Comparison of ENCODE assay signal across 9 mouse cellular contexts in the genomic region with DNA sequence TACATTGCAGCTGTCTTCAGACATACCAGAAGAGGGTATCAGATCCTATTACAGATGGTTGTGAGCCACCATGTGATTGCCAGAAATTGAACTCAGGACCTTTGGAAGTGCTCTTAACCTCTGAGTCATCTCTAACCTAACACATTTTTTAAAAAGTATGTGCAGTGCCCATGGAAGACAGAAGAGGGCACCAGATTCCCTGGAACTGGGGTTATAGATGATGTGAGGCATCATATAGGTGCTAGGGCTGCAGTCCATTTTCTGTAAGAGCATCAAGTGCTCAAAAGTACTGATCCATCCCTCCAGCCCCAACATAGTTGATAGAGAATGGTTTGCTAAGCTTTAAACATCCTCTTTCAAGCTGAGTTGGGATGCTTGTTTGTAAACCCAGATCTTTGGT. TPM values are rescaled to one million over a fixed set of nuclear protein-coding genes. Genes with fewer than 3 reads are reported as not detected.
DNase-seq lines count a peak whose midpoint lies in the region; ATAC-seq and TF ChIP-seq lines count a peak whose summit lies in the region.
"Had no signal": no experiment of that assay in that cellular context is flagged by ENCODE, and none has a peak within 500 bp of the region (broad histone marks: within the 10 kb centered on the region; RNA-seq: fewer than 3 reads in every experiment).

No protein-coding gene starts in this region.

- H3K27ac ChIP-seq in kidney, embryonic 16.5 days (ENCODE audit: low read length), result no peak overlapping the region
- H3K27ac ChIP-seq: neural tube, embryonic 13.5 days had no signal

- H3K9me3 ChIP-seq in kidney, embryonic 16.5 days (ENCODE audit: low read length), result no peaks in the 10 kb centered on the region
- 0 out of 2 replicates have a peak, but pooled peaks cover 3% of the 10 kb centered on the region for H3K9me3 ChIP-seq in G1E (replicated peaks)
- H3K9me3 ChIP-seq: neural tube, embryonic 13.5 days had no signal

- H3K36me3 ChIP-seq in kidney, embryonic 16.5 days (ENCODE audit: insufficient read depth, low read length), result no peaks in the 10 kb centered on the region
- H3K36me3 ChIP-seq in G1E (replicated peaks), result peaks cover 6% of the 10 kb centered on the region
- H3K36me3 ChIP-seq: neural tube, embryonic 13.5 days had no signal

- no peak overlapping the region for H3K9ac ChIP-seq in kidney, embryonic 16.5 days (replicated peaks; ENCODE audit: low read length)
- H3K9ac ChIP-seq: neural tube, embryonic 13.5 days had no signal

- H3K4me1 ChIP-seq in kidney, embryonic 16.5 days (ENCODE audit: insufficient read depth, low read length), result peaks cover under 1% of the 10 kb centered on the region; the same call in 1 of the 2 replicates
- H3K4me1 ChIP-seq in G1E (ENCODE audit: insufficient read depth, low read depth, low read length), result peaks cover 44% of the 10 kb centered on the region

- no peak overlapping the region for H3K4me3 ChIP-seq in kidney, embryonic 16.5 days (ENCODE audit: low read length)
- H3K4me3 ChIP-seq in G1E (ENCODE audit: low read depth, low read length), result no peak overlapping the region
- H3K4me3 ChIP-seq: neural tube, embryonic 13.5 days had no signal

- no peak overlapping the region for H3K4me2 ChIP-seq in kidney, embryonic 16.5 days (replicated peaks; ENCODE audit: low read depth, low read length)
- H3K4me2 ChIP-seq: neural tube, embryonic 13.5 days had no signal

- DNase-seq in kidney, adult 11 months, result peak; percentile 10
- no peak for DNase-seq in G1E (ENCODE audit: low spot score)
- peak; percentile 16 to 28 for DNase-seq in kidney, postnatal 4 days
- peak; percentile 12 for DNase-seq in skeletal muscle tissue, adult 2 months (ENCODE audit: low read depth, low spot score)
- DNase-seq in cerebellum, adult 9-11 months, result no peak
- DNase-seq in right cerebral cortex, adult 18-20 months, result no peak

- no peak for ATAC-seq in kidney, embryonic 16.5 days (ENCODE audit: low FRiP score, low TSS enrichment)
- ATAC-seq in G1E (ENCODE audit: extremely low read depth, insufficient number of reproducible peaks, low FRiP score, poor library complexity, severe bottlenecking), result 0 out of 2 replicates have a peak, but pooled peaks have one; percentile 12
- peak; percentile 45 for ATAC-seq in common myeloid progenitor, adult 5-6 weeks (replicated peaks; ENCODE audit: low read depth, poor library complexity, severe bottlenecking)

- TF ChIP-seq CTCF in G1E (IDR thresholded peaks at IDR 0.05; ENCODE audit: low read depth, low read length), result peak; percentile 60; the same call in 1 of the 2 replicates

- no peaks in the 10 kb centered on the region for H3K27me3 ChIP-seq in kidney, embryonic 16.5 days (ENCODE audit: insufficient read depth, low read length)
- no peaks in the 10 kb centered on the region for H3K27me3 ChIP-seq in G1E (ENCODE audit: insufficient read depth, low read length)
- H3K27me3 ChIP-seq: neural tube, embryonic 13.5 days had no signal

RNA-seq across cellular contexts. Expression of a gene that starts 3.0 kb away (rescaled TPM):
- 10.7 and 11.6 TPM in 2 replicates for polyA plus RNA-seq in kidney, embryonic 16.5 days (2015; fragmentation: Nextera tagmentation; extraction: Ambion mirVana)
- total RNA-seq in G1E (2014; fragmentation: Nextera tagmentation) (18.4 and 19.8 TPM in 2 replicates), G1E (2017) (22.1 and 24.9 TPM in 2 replicates)
- 0.41 and 0.50 TPM in 2 replicates for polyA plus RNA-seq in G1E (2012)
- total RNA-seq in common myeloid progenitor, adult 5-6 weeks (2017), result 19.4 and 27.9 TPM in 2 replicates

RNA-seq across cellular contexts. Expression of a gene that starts 4.0 kb away (rescaled TPM):
- polyA plus RNA-seq in kidney, embryonic 16.5 days (2015; fragmentation: Nextera tagmentation; extraction: Ambion mirVana), result 37.8 and 42.9 TPM in 2 replicates
- 62.5 and 72.7 TPM in 2 replicates for total RNA-seq in G1E (2014; fragmentation: Nextera tagmentation)
- 26.2 and 29.6 TPM in 2 replicates for total RNA-seq in G1E (2017)
- 23.8 and 34.4 TPM in 2 replicates for polyA plus RNA-seq in G1E (2012)
- 30.6 and 71.9 TPM in 2 replicates for total RNA-seq in common myeloid progenitor, adult 5-6 weeks (2017)

RNA-seq across cellular contexts. Expression of a gene that starts 31.7 kb away (rescaled TPM):
- polyA plus RNA-seq in kidney, embryonic 16.5 days (2015; fragmentation: Nextera tagmentation; extraction: Ambion mirVana), result 12.3 and 12.6 TPM in 2 replicates
- total RNA-seq in G1E (2014; fragmentation: Nextera tagmentation), result 24.7 and 24.9 TPM in 2 replicates
- total RNA-seq in G1E (2017), result 14.5 and 17.6 TPM in 2 replicates
- polyA plus RNA-seq in G1E (2012), result 3.7 and 4.3 TPM in 2 replicates
- total RNA-seq in common myeloid progenitor, adult 5-6 weeks (2017), result 13.9 and 15.3 TPM in 2 replicates

RNA-seq across cellular contexts. Expression of a gene that starts 57.1 kb away (rescaled TPM):
- polyA plus RNA-seq in kidney, embryonic 16.5 days (2015; fragmentation: Nextera tagmentation; extraction: Ambion mirVana), result 3.1 and 4.0 TPM in 2 replicates
- total RNA-seq in G1E (2014; fragmentation: Nextera tagmentation) (0.68 and 1.2 TPM in 2 replicates), G1E (2017) (5.3 and 6.0 TPM in 2 replicates)
- polyA plus RNA-seq in G1E (2012), result 1.1 and 1.5 TPM in 2 replicates
- total RNA-seq in common myeloid progenitor, adult 5-6 weeks (2017), result 2.9 and 7.1 TPM in 2 replicates

Comparison
In these comparisons a context has a peak if more than half of its experiments do, and no peak if none do; other contexts are left out.
1. DNase-seq: peak in kidney, adult 11 months (single experiment), kidney, postnatal 4 days (2 of 2) and skeletal muscle tissue, adult 2 months (single experiment); none in G1E (single experiment), cerebellum, adult 9-11 months (single experiment) and right cerebral cortex, adult 18-20 months (single experiment).